Mouse (Mus musculus): ENCODE measurements at regions not wholly inside any gene's neighbourhood (a gene's known extent, or its start where the extent isn't known, plus 50 kb on each side); places are given as distances from the start of the nearest gene placed in this dataset.

- no peaks in the 10 kb centered on the region for H3K79me2 ChIP-seq (ENCODE audit: control insufficient read depth, insufficient read depth)
- H3K36me3 ChIP-seq (ENCODE audit: control insufficient read depth, insufficient read depth), result no peaks in the 10 kb centered on the region
- no peak overlapping the region for H3K4me3 ChIP-seq (ENCODE audit: insufficient read depth, poor library complexity, severe bottlenecking)
- no peak for TF ChIP-seq MAX (IDR thresholded peaks at IDR 0.05)
- TF ChIP-seq FOSL1 (IDR thresholded peaks at IDR 0.05; ENCODE audit: insufficient read depth, low read length, poor library complexity, severe bottlenecking), result no peak
- TF ChIP-seq MYOG (IDR thresholded peaks at IDR 0.05; ENCODE audit: control insufficient read depth, extremely low read depth, insufficient read length), result no peak
- TF ChIP-seq MYOD1 (IDR thresholded peaks at IDR 0.05; ENCODE audit: control insufficient read depth, insufficient read length, low read depth), result no peak
- TF ChIP-seq USF1 (IDR thresholded peaks at IDR 0.05; ENCODE audit: low read depth), result no peak
- TF ChIP-seq CEBPB (IDR thresholded peaks at IDR 0.05; ENCODE audit: low read depth), result no peak
- no peak for TF ChIP-seq CTCF (IDR thresholded peaks at IDR 0.05; ENCODE audit: control insufficient read depth, insufficient read depth, insufficient read length)
- H3ac ChIP-seq (ENCODE audit: control insufficient read depth, insufficient read length, low read depth), result no peak overlapping the region
- H3K79me3 ChIP-seq (ENCODE audit: low read depth), result no peaks in the 10 kb centered on the region
- no peaks in the 10 kb centered on the region for H3K27me3 ChIP-seq (ENCODE audit: control insufficient read depth, insufficient read depth, insufficient read length)
Observed at GRCm38 (mm10) chr2:48449165-48449842, 364.6 kb upstream of the Acvr2a start.

- H3K36me3 ChIP-seq (ENCODE audit: control insufficient read depth, insufficient read depth), result no peaks in the 10 kb centered on the region
- no peaks in the 10 kb centered on the region for H3K79me3 ChIP-seq (ENCODE audit: low read depth)
Observed at GRCm38 (mm10) chr2:48456072-48457040, 357.6 kb upstream of the Acvr2a start.

DNA sequence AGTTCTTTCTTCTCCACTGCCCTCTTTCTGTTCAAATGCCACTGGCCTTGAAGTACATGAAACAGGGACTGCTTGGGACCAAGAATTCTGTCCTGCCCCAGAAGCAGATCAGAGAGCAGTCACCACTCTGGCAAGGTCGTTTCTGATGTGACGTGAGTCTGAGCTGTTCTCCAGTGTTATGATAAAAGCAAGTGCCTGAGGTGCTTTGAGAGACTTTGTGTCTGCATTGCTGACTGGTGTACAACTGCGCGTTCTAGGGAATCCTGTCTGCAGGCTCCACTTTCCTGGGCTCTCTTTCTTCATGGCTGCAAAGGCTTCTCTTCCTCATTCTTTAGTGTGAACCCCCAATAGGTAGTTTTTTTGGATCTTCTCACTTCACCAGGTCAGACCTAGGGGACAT lies 356.8 kb upstream of the Acvr2a start:
- no peaks in the 10 kb centered on the region for H3K36me3 ChIP-seq (ENCODE audit: control insufficient read depth, insufficient read depth)
- no peaks in the 10 kb centered on the region for H3K27me3 ChIP-seq (ENCODE audit: control insufficient read depth, insufficient read depth, insufficient read length)
- no peak overlapping the region for H3K4me3 ChIP-seq (ENCODE audit: insufficient read depth, poor library complexity, severe bottlenecking)
- no peak overlapping the region for H3ac ChIP-seq (ENCODE audit: control insufficient read depth, insufficient read length, low read depth)
- TF ChIP-seq USF1 (IDR thresholded peaks at IDR 0.05; ENCODE audit: low read depth) (no peak), MYOG (IDR thresholded peaks at IDR 0.05; ENCODE audit: control insufficient read depth, extremely low read depth, insufficient read length) (no peak), CTCF (IDR thresholded peaks at IDR 0.05; ENCODE audit: control insufficient read depth, insufficient read depth, insufficient read length) (no peak), MYOD1 (IDR thresholded peaks at IDR 0.05; ENCODE audit: control insufficient read depth, insufficient read length, low read depth) (no peak), MAX (IDR thresholded peaks at IDR 0.05) (no peak), CEBPB (IDR thresholded peaks at IDR 0.05; ENCODE audit: low read depth) (no peak), FOSL1 (IDR thresholded peaks at IDR 0.05; ENCODE audit: insufficient read depth, low read length, poor library complexity, severe bottlenecking) (no peak)
- no peaks in the 10 kb centered on the region for H3K79me3 ChIP-seq (ENCODE audit: low read depth)
- no peaks in the 10 kb centered on the region for H3K79me2 ChIP-seq (ENCODE audit: control insufficient read depth, insufficient read depth)

More at GRCm38 (mm10) chr2:48456072-48457040, 357.6 kb upstream of the Acvr2a start:
- H3K79me2 ChIP-seq (ENCODE audit: control insufficient read depth, insufficient read depth), result no peaks in the 10 kb centered on the region
- no peaks in the 10 kb centered on the region for H3K27me3 ChIP-seq (ENCODE audit: control insufficient read depth, insufficient read depth, insufficient read length)
- no peak overlapping the region for H3K4me3 ChIP-seq (ENCODE audit: insufficient read depth, poor library complexity, severe bottlenecking)
- no peak for TF ChIP-seq CTCF (IDR thresholded peaks at IDR 0.05; ENCODE audit: control insufficient read depth, insufficient read depth, insufficient read length)
- TF ChIP-seq FOSL1 (IDR thresholded peaks at IDR 0.05; ENCODE audit: insufficient read depth, low read length, poor library complexity, severe bottlenecking), result peak; percentile 24
- TF ChIP-seq MYOG (IDR thresholded peaks at IDR 0.05; ENCODE audit: control insufficient read depth, extremely low read depth, insufficient read length), result no peak
- peak; percentile 27 for TF ChIP-seq CEBPB (IDR thresholded peaks at IDR 0.05; ENCODE audit: low read depth)
- no peak for TF ChIP-seq MAX (IDR thresholded peaks at IDR 0.05)
- no peak overlapping the region for H3ac ChIP-seq (ENCODE audit: control insufficient read depth, insufficient read length, low read depth)

- Histone ChIP-seq H3K79me2 (ENCODE audit: control insufficient read depth, insufficient read depth) (no peaks in the 10 kb centered on the region), H3ac (ENCODE audit: control insufficient read depth, insufficient read length, low read depth) (no peak overlapping the region), H3K36me3 (ENCODE audit: control insufficient read depth, insufficient read depth) (no peaks in the 10 kb centered on the region), H3K4me3 (ENCODE audit: insufficient read depth, poor library complexity, severe bottlenecking) (no peak overlapping the region), H3K27me3 (ENCODE audit: control insufficient read depth, insufficient read depth, insufficient read length) (no peaks in the 10 kb centered on the region), H3K79me3 (ENCODE audit: low read depth) (no peaks in the 10 kb centered on the region)
- no peak for TF ChIP-seq MYOD1 (IDR thresholded peaks at IDR 0.05; ENCODE audit: control insufficient read depth, insufficient read length, low read depth)
- TF ChIP-seq USF1 (IDR thresholded peaks at IDR 0.05; ENCODE audit: low read depth), result no peak
Observed at GRCm38 (mm10) chr2:48465483-48465882, 348.4 kb upstream of the Acvr2a start.

DNA sequence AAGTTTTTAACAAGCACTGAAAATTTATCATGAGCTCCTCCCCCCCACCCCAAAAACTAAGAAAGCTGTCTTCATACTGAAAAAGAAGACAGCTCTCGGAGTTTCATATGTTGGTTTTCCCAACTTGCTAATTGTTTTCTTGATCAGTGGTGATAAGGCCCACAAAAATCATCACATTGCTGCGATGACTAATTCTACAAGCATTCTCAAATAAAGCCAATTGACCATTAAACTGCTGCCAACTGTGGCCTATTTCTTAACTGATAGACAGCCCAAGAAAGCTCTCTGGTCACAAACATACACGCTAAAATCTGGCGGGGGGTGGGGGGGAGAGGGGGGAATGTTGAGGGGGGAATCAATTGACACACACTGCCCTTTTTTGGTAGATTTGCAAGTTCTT lies 345.0 kb upstream of the Acvr2a start:
- H3K79me2 ChIP-seq (ENCODE audit: control insufficient read depth, insufficient read depth), result no peaks in the 10 kb centered on the region
- H3K36me3 ChIP-seq (ENCODE audit: control insufficient read depth, insufficient read depth), result no peaks in the 10 kb centered on the region
- H3ac ChIP-seq (ENCODE audit: control insufficient read depth, insufficient read length, low read depth), result no peak overlapping the region
- no peaks in the 10 kb centered on the region for H3K27me3 ChIP-seq (ENCODE audit: control insufficient read depth, insufficient read depth, insufficient read length)
- TF ChIP-seq CEBPB (IDR thresholded peaks at IDR 0.05; ENCODE audit: low read depth) (no peak), CTCF (IDR thresholded peaks at IDR 0.05; ENCODE audit: control insufficient read depth, insufficient read depth, insufficient read length) (no peak), MYOD1 (IDR thresholded peaks at IDR 0.05; ENCODE audit: control insufficient read depth, insufficient read length, low read depth) (no peak), FOSL1 (IDR thresholded peaks at IDR 0.05; ENCODE audit: insufficient read depth, low read length, poor library complexity, severe bottlenecking) (no peak), USF1 (IDR thresholded peaks at IDR 0.05; ENCODE audit: low read depth) (no peak), MYOG (IDR thresholded peaks at IDR 0.05; ENCODE audit: control insufficient read depth, extremely low read depth, insufficient read length) (no peak), MAX (IDR thresholded peaks at IDR 0.05) (no peak)
- no peaks in the 10 kb centered on the region for H3K79me3 ChIP-seq (ENCODE audit: low read depth)
- H3K4me3 ChIP-seq (ENCODE audit: insufficient read depth, poor library complexity, severe bottlenecking), result no peak overlapping the region

Data from C2C12 (cell line).